Mouse (Mus musculus): ENCODE measurements around the gene Slc26a10.

Slc26a10 gene

GRCm38 (mm10) chr10:127179871-127180694 is at the start of gene Slc26a10:
Slc26a10 (minus strand) TSS chr10:127180645.
- no peak for DNase-seq (ENCODE audit: low read depth, low spot score)

- no peak for DNase-seq (ENCODE audit: low read depth, low spot score)
Measured at GRCm38 (mm10) chr10:127228897-127229296, 48.5 kb upstream of the Slc26a10 start.

DNA sequence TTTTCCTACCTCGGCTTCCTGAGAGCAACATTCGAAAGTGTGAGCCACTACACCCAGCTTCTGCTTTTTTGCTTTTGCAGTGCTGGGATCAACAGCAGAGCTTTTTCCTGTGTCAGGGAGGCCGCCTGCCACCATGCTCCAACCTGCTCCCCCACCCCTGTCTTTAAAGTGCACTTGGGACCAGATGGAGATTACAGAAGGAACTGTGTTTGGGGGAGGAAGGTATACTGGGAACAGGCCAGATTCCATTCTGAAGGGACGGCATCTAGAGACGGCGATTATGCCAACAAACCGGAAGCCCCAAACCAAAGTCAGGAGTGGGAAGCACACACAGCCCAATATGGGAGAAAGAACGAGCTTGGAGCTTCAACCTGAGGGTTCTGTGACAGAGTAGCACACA is 46.7 kb upstream of the Slc26a10 start:
- DNase-seq (ENCODE audit: low read depth, low spot score) = no peak

GRCm38 (mm10) chr10:127226318-127226895 is 46.0 kb upstream of the Slc26a10 start:
- no peak for DNase-seq (ENCODE audit: low read depth, low spot score)

GRCm38 (mm10) chr10:127225732-127226131 is 45.3 kb upstream of the Slc26a10 start:
- DNase-seq (ENCODE audit: low read depth, low spot score) = peak; percentile 60

GRCm38 (mm10) chr10:127225213-127225612 is 44.8 kb upstream of the Slc26a10 start:
- no peak for DNase-seq (ENCODE audit: low read depth, low spot score)

DNA sequence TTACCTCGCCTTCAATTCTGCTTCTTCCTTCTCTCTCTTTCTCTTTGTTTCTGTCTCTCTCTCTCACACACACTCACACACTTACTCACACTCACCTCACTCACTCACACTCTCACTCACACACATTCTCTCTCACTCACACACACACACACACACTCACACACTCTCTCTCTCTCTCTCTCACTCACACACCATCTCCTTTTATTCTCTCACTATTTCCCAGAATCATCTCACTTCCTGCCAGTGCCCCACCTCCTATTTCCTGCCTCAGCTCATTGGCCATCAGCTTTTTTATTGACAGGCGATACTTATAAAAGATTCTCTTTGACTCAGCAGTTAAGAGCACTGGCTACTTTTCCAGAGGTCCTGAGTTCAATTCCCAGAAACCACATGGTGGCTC is 37.9 kb upstream of the Slc26a10 start:
- no peak for DNase-seq (ENCODE audit: low read depth, low spot score)

DNA sequence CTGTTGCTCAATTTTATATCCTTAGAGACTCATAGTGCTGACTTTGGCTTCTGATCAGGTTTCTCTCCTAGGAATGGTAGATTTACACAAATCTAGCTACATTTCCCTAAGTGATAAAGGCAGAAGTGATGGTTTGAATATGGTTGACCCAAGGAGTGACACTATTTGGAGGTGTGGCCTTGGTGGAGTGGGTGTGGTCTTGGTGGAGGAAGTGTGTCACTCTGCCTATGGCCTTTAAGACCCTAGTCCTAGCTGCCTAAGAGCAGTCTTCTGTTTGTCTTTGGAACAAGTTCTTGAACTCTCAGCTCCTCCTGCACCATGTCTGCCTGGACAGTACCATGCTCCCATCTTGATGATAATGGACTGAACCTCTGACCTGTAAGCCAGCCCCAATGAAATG is 36.7 kb upstream of the Slc26a10 start:
- no peak for DNase-seq (ENCODE audit: low read depth, low spot score)

GRCm38 (mm10) chr10:127216456-127216855 is 36.0 kb upstream of the Slc26a10 start:
- peak; percentile 68 for DNase-seq (ENCODE audit: low read depth, low spot score)

GRCm38 (mm10) chr10:127214422-127214803 is 34.0 kb upstream of the Slc26a10 start:
- DNase-seq (ENCODE audit: low read depth, low spot score) = no peak

GRCm38 (mm10) chr10:127213704-127214421 is 33.4 kb upstream of the Slc26a10 start:
- no peak for DNase-seq (ENCODE audit: low read depth, low spot score)

GRCm38 (mm10) chr10:127213272-127213671 is 32.8 kb upstream of the Slc26a10 start:
- no peak for DNase-seq (ENCODE audit: low read depth, low spot score)

DNA sequence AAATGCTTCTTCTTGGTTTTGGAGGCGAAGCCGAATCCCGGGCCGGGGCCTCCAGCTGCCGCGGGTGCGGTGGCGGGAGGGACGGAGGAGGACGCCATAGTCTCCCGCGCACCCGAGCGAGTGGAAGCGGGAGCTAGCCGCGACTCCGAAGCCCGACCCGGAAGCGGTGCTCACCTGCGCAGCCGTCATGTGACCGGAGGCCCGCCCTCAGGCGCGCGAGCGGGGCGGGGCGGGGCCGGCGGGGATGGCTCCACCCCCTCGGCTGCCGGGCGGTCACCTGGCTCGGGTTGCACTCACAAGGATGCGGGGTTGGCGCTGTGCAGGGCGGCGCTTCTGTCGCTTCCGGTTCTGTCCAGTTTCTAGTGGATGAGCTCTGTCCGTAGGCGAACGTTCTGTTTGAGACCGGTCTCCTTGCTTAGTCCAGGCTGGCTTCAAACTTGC is 31.0 kb upstream of the Slc26a10 start, which contains the start of gene Pip4k2c:
Gene Pip4k2c (minus strand): TSS at position 172 of the 441 bp plus-strand sequence.
- peak; percentile 75 for DNase-seq (ENCODE audit: low read depth, low spot score)

DNA sequence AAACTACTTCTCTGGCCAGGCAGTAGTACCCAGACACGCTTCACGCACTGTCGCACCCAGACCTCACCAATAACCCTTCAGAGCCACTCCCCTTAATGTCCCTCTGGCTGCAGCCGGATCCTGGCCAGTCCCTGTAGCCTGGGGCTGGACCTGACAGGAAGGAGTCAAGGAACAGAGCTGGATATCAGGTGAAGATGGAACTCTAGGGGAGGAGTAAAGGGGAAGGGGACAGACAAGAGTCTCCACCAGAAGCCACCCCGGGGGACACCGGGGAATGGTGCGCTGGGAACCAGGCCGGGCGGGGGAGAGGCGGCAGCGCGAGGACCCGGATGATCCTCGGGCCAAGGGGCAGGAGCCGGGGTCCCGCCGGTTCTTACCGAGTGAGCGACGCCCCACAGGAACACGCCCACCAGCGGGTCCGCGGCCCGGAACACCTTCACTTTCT is 30.5 kb upstream of the Slc26a10 start:
- no peak for DNase-seq (ENCODE audit: low read depth, low spot score)

GRCm38 (mm10) chr10:127209928-127210570 is 29.6 kb upstream of the Slc26a10 start:
- DNase-seq (ENCODE audit: low read depth, low spot score) = peak; percentile 72

- peak; percentile 83 for DNase-seq (ENCODE audit: low read depth, low spot score)
Measured at GRCm38 (mm10) chr10:127208921-127209320, 28.5 kb upstream of the Slc26a10 start.

DNA sequence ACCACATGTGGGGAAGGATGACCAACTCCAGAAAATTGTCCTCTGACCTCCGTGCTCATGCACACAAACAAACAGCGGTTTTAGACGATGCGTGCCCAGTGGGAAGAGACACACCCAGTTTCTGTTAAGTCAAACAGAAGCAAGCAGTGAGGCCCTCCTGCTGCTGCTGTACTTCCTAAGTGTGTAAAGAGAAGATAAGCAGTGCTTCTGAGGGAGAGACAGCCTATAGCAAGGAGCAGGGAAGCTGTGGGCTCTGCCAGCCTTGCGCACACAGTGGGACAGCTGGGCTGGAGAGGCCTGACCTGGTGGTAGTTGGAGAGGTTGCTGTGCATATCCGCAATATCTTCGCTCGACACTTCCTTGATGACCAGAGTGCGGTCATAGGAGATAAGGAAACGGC is 24.9 kb upstream of the Slc26a10 start:
- DNase-seq (ENCODE audit: low read depth, low spot score) = no peak

DNA sequence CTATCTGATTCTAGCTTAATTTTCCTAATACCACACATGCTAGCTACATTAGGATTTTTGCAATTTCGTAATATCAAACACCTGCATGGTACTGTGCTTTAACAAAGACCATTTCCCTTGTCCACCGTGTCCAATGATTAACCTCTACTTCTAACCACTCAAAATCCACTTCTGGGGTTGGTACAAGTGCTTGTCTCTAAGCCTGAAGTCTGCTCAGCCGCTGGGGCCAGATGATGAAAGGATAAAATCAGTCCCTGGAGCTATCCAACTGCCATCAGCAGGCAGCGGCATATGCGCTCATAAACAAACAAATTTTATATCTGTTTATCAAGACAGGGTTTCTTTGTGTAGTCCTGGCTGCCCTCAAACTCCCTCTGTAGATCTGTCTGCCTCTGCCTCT is 24.1 kb upstream of the Slc26a10 start:
- no peak for DNase-seq (ENCODE audit: low read depth, low spot score)

GRCm38 (mm10) chr10:127203106-127203505 is 22.7 kb upstream of the Slc26a10 start:
- no peak for DNase-seq (ENCODE audit: low read depth, low spot score)

DNA sequence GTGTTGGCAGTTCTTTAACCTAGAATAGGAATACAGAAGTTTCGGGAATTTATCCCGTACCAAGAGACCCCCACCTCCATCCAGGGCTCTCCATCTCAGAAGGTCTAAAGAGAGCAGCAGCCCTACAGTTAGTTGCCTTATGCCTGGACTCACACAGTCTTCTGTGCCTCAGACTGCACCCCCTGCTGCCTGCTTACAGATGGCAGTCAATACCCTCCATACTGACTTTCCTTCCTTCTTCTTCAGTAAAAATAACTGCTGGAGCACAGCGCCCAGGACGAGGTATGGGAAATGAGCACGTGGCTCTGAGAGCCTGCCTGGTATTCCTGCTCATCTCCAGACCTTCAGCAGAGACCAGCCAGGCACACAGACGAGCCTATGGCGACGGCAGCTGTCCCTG is 19.8 kb upstream of the Slc26a10 start:
- DNase-seq (ENCODE audit: low read depth, low spot score) = no peak

- DNase-seq (ENCODE audit: low read depth, low spot score) = no peak
Measured at GRCm38 (mm10) chr10:127199474-127199873, 19.0 kb upstream of the Slc26a10 start.

GRCm38 (mm10) chr10:127199068-127199467 is 18.6 kb upstream of the Slc26a10 start:
- DNase-seq (ENCODE audit: low read depth, low spot score) = no peak

All from telencephalon, adult 2 months (tissue).